Mouse (Mus musculus): ENCODE data around the gene Gys2. TPM values are rescaled to one million over a fixed set of nuclear protein-coding genes. Genes with fewer than 3 reads are reported as not detected.
A peak's percentile ranks its signal among the peaks of the same experiment; 100 is the strongest.

Gys2 gene
- polyA plus RNA-seq, 1 experiment from 2014 or later = not detected

- Histone ChIP-seq H3K4me3 (ENCODE audit: low read depth, low read length) (no peak overlapping the region), H3K27ac (replicated peaks; ENCODE audit: low read depth, low read length) (no peak overlapping the region), H3K9me3 (ENCODE audit: control insufficient read depth, low read length) (no peaks in the 10 kb centered on the region), H3K9ac (ENCODE audit: low read length) (no peak overlapping the region), H3K27me3 (ENCODE audit: control insufficient read depth, insufficient read depth, low read length) (no peaks in the 10 kb centered on the region), H3K4me2 (ENCODE audit: low read depth, severe bottlenecking) (no peak overlapping the region), H3K36me3 (ENCODE audit: control insufficient read depth, insufficient read depth, low read length) (no peaks in the 10 kb centered on the region), H3K4me1 (ENCODE audit: control insufficient read depth, insufficient read depth, low read length) (no peaks in the 10 kb centered on the region)
- DNase-seq (ENCODE audit: low spot score) = no peak
- ATAC-seq (ENCODE audit: insufficient number of reproducible peaks, low FRiP score, low TSS enrichment, low read depth) = no peak
- 80% methylated on average over 12 of the region's 12 CpGs for WGBS
These were observed 21.5 kb downstream of the Gys2 start for GRCm38 (mm10) chr6:142451381-142451780.

GRCm38 (mm10) chr6:142429072-142429471 is 43.8 kb downstream of the Gys2 start:
- no peak overlapping the region for H3K4me2 ChIP-seq (ENCODE audit: low read depth, severe bottlenecking)
- no peaks in the 10 kb centered on the region for H3K27me3 ChIP-seq (ENCODE audit: control insufficient read depth, insufficient read depth, low read length)
- H3K9ac ChIP-seq (ENCODE audit: low read length) = no peak overlapping the region
- H3K9me3 ChIP-seq (ENCODE audit: control insufficient read depth, low read length) = no peaks in the 10 kb centered on the region
- no peak overlapping the region for H3K4me3 ChIP-seq (ENCODE audit: low read depth, low read length)
- no peaks in the 10 kb centered on the region for H3K36me3 ChIP-seq (ENCODE audit: control insufficient read depth, insufficient read depth, low read length)
- H3K4me1 ChIP-seq (ENCODE audit: control insufficient read depth, insufficient read depth, low read length) = no peaks in the 10 kb centered on the region
- H3K27ac ChIP-seq (replicated peaks; ENCODE audit: low read depth, low read length) = no peak overlapping the region
- ATAC-seq (ENCODE audit: insufficient number of reproducible peaks, low FRiP score, low TSS enrichment, low read depth) = no peak
- no peak for DNase-seq (ENCODE audit: low spot score)

- Histone ChIP-seq H3K9ac (ENCODE audit: low read length) (no peak overlapping the region), H3K4me3 (ENCODE audit: low read depth, low read length) (no peak overlapping the region), H3K27me3 (ENCODE audit: control insufficient read depth, insufficient read depth, low read length) (no peaks in the 10 kb centered on the region), H3K9me3 (ENCODE audit: control insufficient read depth, low read length) (no peaks in the 10 kb centered on the region), H3K4me2 (ENCODE audit: low read depth, severe bottlenecking) (no peak overlapping the region), H3K4me1 (ENCODE audit: control insufficient read depth, insufficient read depth, low read length) (no peaks in the 10 kb centered on the region), H3K27ac (replicated peaks; ENCODE audit: low read depth, low read length) (no peak overlapping the region), H3K36me3 (ENCODE audit: control insufficient read depth, insufficient read depth, low read length) (no peaks in the 10 kb centered on the region)
- 81% methylated on average over 7 of the region's 7 CpGs for WGBS
- DNase-seq (ENCODE audit: low spot score) (no peak), ATAC-seq (ENCODE audit: insufficient number of reproducible peaks, low FRiP score, low TSS enrichment, low read depth) (no peak)
These were observed 47.9 kb downstream of the Gys2 start for GRCm38 (mm10) chr6:142424976-142425375.

- Histone ChIP-seq H3K9ac (ENCODE audit: low read length) (no peak overlapping the region), H3K27me3 (ENCODE audit: control insufficient read depth, insufficient read depth, low read length) (peaks cover 21% of the 10 kb centered on the region), H3K4me3 (ENCODE audit: low read depth, low read length) (peak overlapping the region; percentile 14; the same call in 1 of the 2 replicates), H3K36me3 (ENCODE audit: control insufficient read depth, insufficient read depth, low read length) (no peaks in the 10 kb centered on the region), H3K4me1 (ENCODE audit: control insufficient read depth, insufficient read depth, low read length) (no peaks in the 10 kb centered on the region), H3K9me3 (ENCODE audit: control insufficient read depth, low read length) (no peaks in the 10 kb centered on the region), H3K4me2 (ENCODE audit: low read depth, severe bottlenecking) (peak overlapping the region; percentile 33), H3K27ac (replicated peaks; ENCODE audit: low read depth, low read length) (no peak overlapping the region)
- ATAC-seq (ENCODE audit: insufficient number of reproducible peaks, low FRiP score, low TSS enrichment, low read depth) (no peak), DNase-seq (ENCODE audit: low spot score) (peak; percentile 28)
- WGBS = under 1% methylated on average over 23 of the region's 24 CpGs
These were observed 58.3 kb downstream of the Gys2 start for GRCm38 (mm10) chr6:142414597-142414996.

GRCm38 (mm10) chr6:142413845-142414244 is 59.1 kb downstream of the Gys2 start:
- DNase-seq (ENCODE audit: low spot score) (peak; percentile 26), ATAC-seq (ENCODE audit: insufficient number of reproducible peaks, low FRiP score, low TSS enrichment, low read depth) (no peak)
- 14% methylated on average over 12 of the region's 12 CpGs for WGBS
- H3K9me3 ChIP-seq (ENCODE audit: control insufficient read depth, low read length) = no peaks in the 10 kb centered on the region
- no peak overlapping the region for H3K4me3 ChIP-seq (ENCODE audit: low read depth, low read length)
- no peak overlapping the region for H3K4me2 ChIP-seq (ENCODE audit: low read depth, severe bottlenecking)
- H3K9ac ChIP-seq (ENCODE audit: low read length) = no peak overlapping the region
- H3K27ac ChIP-seq (replicated peaks; ENCODE audit: low read depth, low read length) = no peak overlapping the region
- H3K4me1 ChIP-seq (ENCODE audit: control insufficient read depth, insufficient read depth, low read length) = no peaks in the 10 kb centered on the region
- H3K36me3 ChIP-seq (ENCODE audit: control insufficient read depth, insufficient read depth, low read length) = no peaks in the 10 kb centered on the region
- H3K27me3 ChIP-seq (ENCODE audit: control insufficient read depth, insufficient read depth, low read length) = peaks cover 21% of the 10 kb centered on the region

- DNase-seq (ENCODE audit: low spot score) (no peak), ATAC-seq (ENCODE audit: insufficient number of reproducible peaks, low FRiP score, low TSS enrichment, low read depth) (no peak)
- H3K27me3 ChIP-seq (ENCODE audit: control insufficient read depth, insufficient read depth, low read length) = peaks cover 21% of the 10 kb centered on the region
- no peaks in the 10 kb centered on the region for H3K36me3 ChIP-seq (ENCODE audit: control insufficient read depth, insufficient read depth, low read length)
- no peaks in the 10 kb centered on the region for H3K9me3 ChIP-seq (ENCODE audit: control insufficient read depth, low read length)
- WGBS = 61% methylated on average over 11 of the region's 11 CpGs
- no peak within 1 kb of the TSS for H3K4me3 ChIP-seq (ENCODE audit: low read depth, low read length)
- H3K4me2 ChIP-seq (ENCODE audit: low read depth, severe bottlenecking) = no peak within 1 kb of the TSS
- H3K4me1 ChIP-seq (ENCODE audit: control insufficient read depth, insufficient read depth, low read length) = no peaks in the 10 kb centered on the region
- H3K27ac ChIP-seq (replicated peaks; ENCODE audit: low read depth, low read length) = no peak within 1 kb of the TSS
- no peak within 1 kb of the TSS for H3K9ac ChIP-seq (ENCODE audit: low read length)
These were observed 59.9 kb downstream of the Gys2 start, which contains the start of gene Spx for GRCm38 (mm10) chr6:142412906-142413491. TSS of gene Spx (plus strand) at chr6:142413441.

- Histone ChIP-seq H3K9ac (ENCODE audit: low read length) (no peak overlapping the region), H3K36me3 (ENCODE audit: control insufficient read depth, insufficient read depth, low read length) (no peaks in the 10 kb centered on the region), H3K27me3 (ENCODE audit: control insufficient read depth, insufficient read depth, low read length) (peaks cover 21% of the 10 kb centered on the region), H3K9me3 (ENCODE audit: control insufficient read depth, low read length) (no peaks in the 10 kb centered on the region), H3K27ac (replicated peaks; ENCODE audit: low read depth, low read length) (no peak overlapping the region), H3K4me3 (ENCODE audit: low read depth, low read length) (no peak overlapping the region), H3K4me1 (ENCODE audit: control insufficient read depth, insufficient read depth, low read length) (no peaks in the 10 kb centered on the region), H3K4me2 (ENCODE audit: low read depth, severe bottlenecking) (no peak overlapping the region)
- WGBS = 43% methylated on average over 1 of the region's 1 CpGs
- no peak for ATAC-seq (ENCODE audit: insufficient number of reproducible peaks, low FRiP score, low TSS enrichment, low read depth)
- DNase-seq (ENCODE audit: low spot score) = no peak
These were observed 61.8 kb downstream of the Gys2 start for GRCm38 (mm10) chr6:142411140-142411539.

- 96% methylated on average over 6 of the region's 6 CpGs for WGBS
- Histone ChIP-seq H3K27ac (replicated peaks; ENCODE audit: low read depth, low read length) (no peak overlapping the region), H3K4me3 (ENCODE audit: low read depth, low read length) (no peak overlapping the region), H3K36me3 (ENCODE audit: control insufficient read depth, insufficient read depth, low read length) (peaks cover 9% of the 10 kb centered on the region; the same call in 1 of the 2 replicates), H3K4me1 (ENCODE audit: control insufficient read depth, insufficient read depth, low read length) (no peaks in the 10 kb centered on the region), H3K27me3 (ENCODE audit: control insufficient read depth, insufficient read depth, low read length) (no peaks in the 10 kb centered on the region), H3K9ac (ENCODE audit: low read length) (no peak overlapping the region), H3K9me3 (ENCODE audit: control insufficient read depth, low read length) (no peaks in the 10 kb centered on the region), H3K4me2 (ENCODE audit: low read depth, severe bottlenecking) (no peak overlapping the region)
- DNase-seq (ENCODE audit: low spot score) = no peak
- no peak for ATAC-seq (ENCODE audit: insufficient number of reproducible peaks, low FRiP score, low TSS enrichment, low read depth)
These were observed 77.2 kb downstream of the Gys2 start for GRCm38 (mm10) chr6:142395756-142396155.

GRCm38 (mm10) chr6:142394669-142395068 is 78.2 kb downstream of the Gys2 start:
- no peak for ATAC-seq (ENCODE audit: insufficient number of reproducible peaks, low FRiP score, low TSS enrichment, low read depth)
- peaks cover 9% of the 10 kb centered on the region; the same call in 1 of the 2 replicates for H3K36me3 ChIP-seq (ENCODE audit: control insufficient read depth, insufficient read depth, low read length)
- no peak overlapping the region for H3K27ac ChIP-seq (replicated peaks; ENCODE audit: low read depth, low read length)
- no peak overlapping the region for H3K4me3 ChIP-seq (ENCODE audit: low read depth, low read length)
- H3K4me2 ChIP-seq (ENCODE audit: low read depth, severe bottlenecking) = no peak overlapping the region
- 93% methylated on average over 5 of the region's 5 CpGs for WGBS
- H3K4me1 ChIP-seq (ENCODE audit: control insufficient read depth, insufficient read depth, low read length) = no peaks in the 10 kb centered on the region
- H3K9ac ChIP-seq (ENCODE audit: low read length) = no peak overlapping the region
- no peak for DNase-seq (ENCODE audit: low spot score)
- no peaks in the 10 kb centered on the region for H3K27me3 ChIP-seq (ENCODE audit: control insufficient read depth, insufficient read depth, low read length)
- H3K9me3 ChIP-seq (ENCODE audit: control insufficient read depth, low read length) = no peaks in the 10 kb centered on the region

All from limb, embryonic 11.5 days (tissue).